Mouse (Mus musculus) thymus, postnatal 25 days (tissue): ENCODE measurements around the gene Nap1l2.
"Not testable (repeated sequence)": the region's sequence is repeated elsewhere in the genome, so short reads cannot be mapped to it uniquely, and the experiment has no call there.

Source experiments
- DNase-seq: peaks from one replicate; pipeline ENCODE4 v3.0.0; 2022

Nap1l2 gene

DNA sequence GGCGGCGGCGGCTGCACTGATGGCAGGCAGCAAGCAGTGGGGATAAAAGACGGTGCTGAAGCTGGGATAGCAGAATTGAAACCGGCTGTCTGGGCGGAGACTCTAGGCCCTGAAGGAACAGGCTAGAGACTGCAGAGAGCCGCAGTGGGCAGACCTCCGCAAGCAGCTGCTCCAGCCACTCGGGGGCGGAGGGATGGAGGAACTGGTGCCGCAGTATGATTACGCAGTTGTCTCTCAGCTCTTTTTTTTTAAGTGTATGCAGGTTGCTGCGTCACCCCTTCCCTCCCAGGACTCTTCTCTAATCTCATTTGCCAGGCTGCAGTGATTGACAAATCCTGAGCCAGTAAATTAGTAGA, at the start of gene Nap1l2:
Gene Nap1l2 (minus strand): TSS at position 210 of the 356 bp plus-strand sequence.
- no peak for DNase-seq

DNA sequence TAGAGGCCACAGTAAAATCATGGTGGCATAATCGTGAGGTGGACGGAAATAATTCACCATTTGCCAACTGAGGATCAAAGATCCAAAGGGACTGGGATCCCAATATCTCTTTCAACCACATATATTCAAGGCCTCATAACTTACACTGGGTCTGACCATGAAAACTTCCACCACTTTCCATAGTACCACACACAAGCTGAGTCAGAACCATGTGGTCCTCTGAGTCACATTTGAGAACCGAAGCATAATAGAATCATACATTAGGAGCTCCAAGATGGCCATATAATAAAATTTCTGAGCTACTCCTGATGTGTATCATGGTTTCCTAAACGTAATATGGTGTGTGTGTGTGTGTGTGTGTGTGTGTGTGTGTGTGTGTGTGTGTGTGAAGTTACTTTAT, 28.8 kb upstream of the Nap1l2 start:
- DNase-seq, result no peak

DNA sequence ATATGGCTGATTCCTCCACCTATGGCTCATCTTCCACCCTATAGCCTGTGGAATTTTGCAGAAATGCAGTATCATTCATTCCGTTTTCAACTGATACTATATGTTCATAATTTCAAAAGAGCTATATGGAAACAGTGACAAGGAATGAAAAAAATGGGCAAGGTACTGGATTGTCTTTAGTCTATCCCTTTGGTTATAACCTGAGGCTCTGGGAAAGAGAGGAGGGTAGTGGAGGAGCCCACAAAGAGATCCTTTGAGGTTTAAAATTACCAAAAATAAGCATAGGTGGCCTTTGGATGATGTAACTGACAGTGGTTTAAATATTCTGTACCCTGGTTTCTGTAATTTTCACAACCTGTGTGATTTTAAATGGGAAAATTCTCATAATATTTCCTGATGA, 389 bp upstream of the Nap1l2 start:
- no peak for DNase-seq

DNA sequence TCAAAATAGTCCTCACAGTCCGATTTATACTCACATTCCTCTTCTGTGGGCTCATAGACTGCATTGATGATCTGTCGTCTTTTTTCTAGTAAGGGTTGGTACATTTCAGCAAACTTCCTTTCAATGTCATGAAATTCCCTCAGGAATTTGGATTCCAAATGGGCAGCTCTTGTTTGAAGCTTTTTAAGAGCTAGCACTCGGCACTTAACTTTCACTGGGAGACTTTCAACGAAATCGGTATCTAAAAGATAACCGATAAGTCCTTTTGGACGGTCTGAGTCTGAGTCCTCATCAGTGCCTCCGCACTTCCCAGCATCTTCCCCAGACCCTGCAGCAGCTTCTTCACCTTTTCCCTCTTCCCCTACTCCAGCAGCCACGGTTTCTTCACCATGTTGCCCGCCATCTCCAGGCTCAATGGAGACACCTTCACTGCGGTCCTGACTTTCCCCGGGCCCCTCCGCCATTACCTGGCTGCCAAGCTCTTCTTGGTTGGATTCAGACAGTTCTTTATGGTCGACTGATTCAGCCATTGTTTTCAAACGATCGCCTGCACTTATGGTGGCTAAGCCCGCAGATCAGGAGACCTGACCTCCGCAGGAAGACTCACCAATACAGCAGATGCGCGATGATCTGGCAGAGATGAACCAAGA, 534 bp downstream of the Nap1l2 start:
- DNase-seq, result no peak

DNA sequence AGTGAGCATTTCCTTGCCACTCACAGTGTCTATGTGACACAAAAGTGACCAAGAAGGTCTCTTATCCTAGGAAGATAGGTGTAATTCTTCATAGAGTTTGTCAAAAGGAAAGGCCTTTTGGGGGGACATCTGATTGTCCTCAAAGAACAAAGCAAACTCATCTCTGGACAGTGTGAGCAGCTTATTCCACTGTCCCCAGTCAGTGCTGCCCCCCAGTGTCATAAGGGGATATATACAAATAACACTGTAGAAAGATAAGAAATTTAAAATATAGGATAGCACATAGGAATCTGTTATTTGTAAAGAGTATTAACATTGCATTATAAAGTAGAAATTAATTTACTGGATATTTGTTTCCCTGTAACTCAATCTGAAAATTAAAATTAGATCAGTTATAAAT, 2.9 kb downstream of the Nap1l2 start:
- DNase-seq, result no peak

DNA sequence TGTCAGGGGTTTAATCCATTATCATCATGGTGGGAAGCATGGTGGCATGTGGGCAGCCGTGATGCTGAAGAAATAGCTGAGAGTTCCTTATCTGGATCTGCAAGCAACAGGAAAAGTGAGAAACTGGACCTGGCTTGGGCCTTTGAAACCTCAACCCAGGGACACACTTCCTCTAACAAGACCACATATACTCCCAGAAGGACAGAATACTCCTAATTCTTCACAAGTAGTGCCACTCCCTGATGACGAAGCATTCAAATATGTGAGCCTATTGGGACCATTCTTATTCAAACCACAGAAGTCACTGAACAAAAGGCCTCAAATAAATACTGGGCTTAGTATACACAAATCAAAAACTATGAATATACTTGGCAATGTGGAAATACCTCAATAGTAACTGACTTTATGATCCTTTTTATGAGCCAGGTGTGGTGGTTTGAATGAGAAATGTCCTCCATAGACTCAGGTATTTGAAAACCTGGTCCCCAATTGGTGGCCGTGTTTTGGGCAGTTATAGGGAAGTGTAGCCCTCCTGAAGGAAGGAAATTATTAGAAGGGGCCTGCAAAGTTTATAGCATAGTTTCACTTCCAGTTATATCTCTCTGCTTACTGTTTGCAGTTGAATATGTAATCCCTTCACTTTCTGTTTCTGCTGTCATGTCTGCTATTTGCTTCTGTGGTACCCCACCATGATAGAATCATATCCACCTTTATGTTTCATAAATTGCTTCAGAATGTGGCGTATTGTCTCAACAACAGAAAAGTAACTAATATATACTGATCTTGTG, 6.5 kb downstream of the Nap1l2 start:
- no peak for DNase-seq

DNA sequence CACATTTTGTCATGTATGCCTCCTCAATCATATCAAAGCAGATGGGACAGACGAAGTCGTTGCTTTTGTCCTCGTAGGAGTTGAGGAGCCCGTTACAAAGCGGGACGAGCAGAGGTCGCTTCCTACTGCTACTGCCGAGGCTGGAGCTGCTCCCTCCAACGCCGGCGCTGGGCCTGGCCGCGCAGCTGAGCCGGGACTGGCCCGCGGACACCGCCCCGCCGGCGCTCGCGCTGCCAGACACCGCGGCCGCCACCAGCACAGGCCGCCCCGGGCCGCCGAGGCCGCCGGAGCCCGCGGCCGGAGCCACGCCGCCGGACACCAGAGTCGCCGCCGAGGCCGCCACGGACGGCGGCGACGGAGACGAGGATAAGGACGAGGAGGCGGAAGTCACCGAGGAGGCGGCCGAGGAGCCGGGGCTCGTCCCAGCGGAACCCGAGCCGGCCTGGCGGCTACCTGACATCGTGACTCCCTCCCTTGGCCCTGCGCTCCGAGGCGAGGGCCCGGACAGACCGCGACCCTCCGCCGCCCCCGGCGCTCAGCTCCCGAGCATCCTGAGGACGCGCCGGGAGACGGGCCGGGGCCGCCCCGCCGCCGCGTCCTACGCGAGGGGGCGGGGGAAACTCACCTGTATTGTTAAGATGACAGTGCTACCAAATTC, 21.4 kb downstream of the Nap1l2 start:
- not testable (repeated sequence) for DNase-seq

DNA sequence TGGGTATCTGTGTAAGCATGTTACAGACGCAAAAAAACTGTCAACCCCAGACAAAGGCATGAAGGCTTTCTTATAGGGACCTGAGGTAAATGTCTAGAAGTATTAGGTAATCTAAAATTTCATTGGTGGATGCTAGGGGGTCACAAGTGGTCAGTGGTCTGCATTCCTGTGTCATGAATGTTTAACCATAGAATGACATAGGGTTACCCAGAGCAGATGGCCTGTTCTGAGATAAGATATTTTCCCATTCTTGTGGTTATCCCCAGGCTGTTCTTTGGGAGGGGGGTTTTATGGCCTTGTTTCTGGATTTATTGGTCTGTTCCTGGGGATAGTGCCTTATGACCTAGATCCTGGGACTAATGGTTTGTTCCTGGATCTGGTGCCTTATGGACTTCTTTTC, 30.3 kb downstream of the Nap1l2 start:
- DNase-seq, result no peak

DNA sequence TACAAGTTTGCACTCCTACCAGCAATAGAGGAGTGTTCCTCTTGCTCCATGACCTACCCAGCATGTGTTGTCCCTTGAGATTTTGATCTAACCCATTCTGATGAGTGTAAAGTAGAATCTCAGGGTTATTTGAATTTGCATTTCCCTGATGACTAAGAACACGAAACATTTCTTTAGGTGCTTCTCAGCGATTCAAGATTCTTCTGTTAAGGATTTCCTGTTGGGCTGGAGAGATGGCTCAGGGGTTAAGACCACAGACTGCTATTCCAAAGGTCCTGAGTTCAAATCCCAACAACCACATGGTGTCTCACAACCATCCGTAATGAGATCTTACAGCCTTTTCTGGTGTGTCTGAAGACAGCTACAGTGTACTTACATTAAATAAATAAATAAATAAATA, 47.9 kb downstream of the Nap1l2 start:
- no peak for DNase-seq
